Mouse (Mus musculus) limb, embryonic 14.5 days (tissue): ENCODE measurements around the gene Lrrfip1. TPM values are rescaled to one million over a fixed set of nuclear protein-coding genes. Genes with fewer than 3 reads are reported as not detected.
A peak's percentile ranks its signal among the peaks of the same experiment; 100 is the strongest.

Experiments used
- ATAC-seq: fragments of 200-750 bp; cut with Nextera tagmentation; 2 replicates; pipeline ENCODE4 v1.8.0; 2017; ENCODE audit warnings: low read depth, moderate number of reproducible peaks, moderate TSS enrichment; ENCODE audit not compliant: low FRiP score
- DNase-seq: peaks from one replicate; pipeline ENCODE4 v3.0.0-alpha.2; 2015; ENCODE audit warnings: low spot score
- H3K27ac ChIP-seq: fragments of 300-500 bp; sonication (generic); replicated peaks from 2 replicates; pipeline ENCODE4 v1.5.1; 2014; ENCODE audit warnings: low read depth, mild to moderate bottlenecking, low read length, moderate library complexity, mixed read lengths
- H3K27me3 ChIP-seq: fragments of 300-500 bp; sonication (generic); 2 replicates; pipeline ENCODE4 v1.6.1; 2014; ENCODE audit warnings: low read length, mixed read lengths; ENCODE audit not compliant: control insufficient read depth, insufficient read depth
- H3K36me3 ChIP-seq: fragments of 300-500 bp; sonication (generic); 2 replicates; pipeline ENCODE4 v1.6.1; 2014; ENCODE audit warnings: mild to moderate bottlenecking, low read length, moderate library complexity, mixed read lengths; ENCODE audit not compliant: control insufficient read depth, insufficient read depth
- H3K4me1 ChIP-seq: fragments of 300-500 bp; sonication (generic); 2 replicates; pipeline ENCODE4 v1.6.1; 2014; ENCODE audit warnings: antibody characterized with exemption, low read length, mixed read lengths; ENCODE audit not compliant: control insufficient read depth, insufficient read depth
- H3K4me2 ChIP-seq: fragments of 300-500 bp; sonication (generic); replicated peaks from 2 replicates; pipeline ENCODE4 v1.6.1; 2014; ENCODE audit warnings: low read depth, mild to moderate bottlenecking, low read length, moderate library complexity; ENCODE audit not compliant: severe bottlenecking
- H3K4me3 ChIP-seq: fragments of 300-500 bp; sonication (generic); replicated peaks from 2 replicates; pipeline ENCODE4 v1.5.1; 2014; ENCODE audit warnings: low read length
- H3K9ac ChIP-seq: fragments of 300-500 bp; sonication (generic); 2 replicates; pipeline ENCODE4 v1.6.1; 2014; ENCODE audit warnings: mild to moderate bottlenecking, low read depth, low read length, moderate library complexity; ENCODE audit not compliant: severe bottlenecking
- H3K9me3 ChIP-seq: fragments of 300-500 bp; sonication (generic); 2 replicates; pipeline ENCODE4 v1.6.1; 2016; ENCODE audit warnings: low read length; ENCODE audit not compliant: control insufficient read depth
- POLR2A ChIP-seq: fragments of 200-500 bp; IDR thresholded peaks from 2 replicates; pipeline ENCODE4 v1.8.0; 2012; ENCODE audit warnings: inconsistent platforms, mild to moderate bottlenecking, moderate library complexity, borderline replicate concordance; ENCODE audit not compliant: insufficient read depth, insufficient read length; ENCODE audit errors: extremely low read depth
- WGBS: fragments of 180-500 bp; shearing (Covaris S2); extraction: QIAGEN DNeasy Blood & Tissue Kit; methylation state at CpG from one replicate; pipeline ENCODE4 v1.1.7; 2014; 5-methylcytosine and 5-hydroxymethylcytosine counted together
- polyA plus RNA-seq, 2 experiments: library from polyadenylated mRNA; depleted of rRNA in 1 of 2; stranded (reverse) in 1 of 2; unstranded in 1 of 2; fragments of >200 nt; fragmentation: Nextera tagmentation in 1 of 2; extraction: Ambion mirVana in 1 of 2; gene quantifications; 2 replicates each; pipeline versions ENCODE4 v1.2.1 to v1.2.3; 2012 to 2014

Lrrfip1 gene
- polyA plus RNA-seq, 2 experiments, result 41.6 to 44.3 TPM

GRCm38 (mm10) chr1:91023230-91023629 lies 24.7 kb downstream of the Lrrfip1 start:
- no peak for TF ChIP-seq POLR2A
- no peak overlapping the region for H3K4me3 ChIP-seq
- H3K27me3 ChIP-seq, result no peaks in the 10 kb centered on the region
- no peaks in the 10 kb centered on the region for H3K9me3 ChIP-seq
- no peak overlapping the region for H3K4me2 ChIP-seq
- no peaks in the 10 kb centered on the region for H3K36me3 ChIP-seq
- H3K4me1 ChIP-seq, result peaks cover 6% of the 10 kb centered on the region; the same call in 1 of the 2 replicates
- WGBS, result 74% methylated on average over 5 of the region's 5 CpGs
- H3K9ac ChIP-seq, result no peak overlapping the region
- DNase-seq (no peak), ATAC-seq (no peak)
- no peak overlapping the region for H3K27ac ChIP-seq

- H3K4me1 ChIP-seq, result peaks cover 6% of the 10 kb centered on the region; the same call in 1 of the 2 replicates
- no peak overlapping the region for H3K9ac ChIP-seq
- H3K9me3 ChIP-seq, result no peaks in the 10 kb centered on the region
- ATAC-seq (no peak), DNase-seq (no peak)
- no peak overlapping the region for H3K27ac ChIP-seq
- no peaks in the 10 kb centered on the region for H3K27me3 ChIP-seq
- WGBS, result 82% methylated on average over 9 of the region's 9 CpGs
- no peak for TF ChIP-seq POLR2A
- no peaks in the 10 kb centered on the region for H3K36me3 ChIP-seq
- no peak overlapping the region for H3K4me2 ChIP-seq
- H3K4me3 ChIP-seq, result no peak overlapping the region
Measured at GRCm38 (mm10) chr1:91023960-91024359, 25.4 kb downstream of the Lrrfip1 start.

GRCm38 (mm10) chr1:91024464-91024863 lies 25.9 kb downstream of the Lrrfip1 start:
- no peaks in the 10 kb centered on the region for H3K9me3 ChIP-seq
- DNase-seq (no peak), ATAC-seq (no peak)
- H3K4me2 ChIP-seq, result no peak overlapping the region
- no peak overlapping the region for H3K27ac ChIP-seq
- H3K27me3 ChIP-seq, result no peaks in the 10 kb centered on the region
- H3K4me3 ChIP-seq, result no peak overlapping the region
- WGBS, result 81% methylated on average over 3 of the region's 3 CpGs
- no peaks in the 10 kb centered on the region for H3K36me3 ChIP-seq
- H3K9ac ChIP-seq, result no peak overlapping the region
- peaks cover 6% of the 10 kb centered on the region; the same call in 1 of the 2 replicates for H3K4me1 ChIP-seq
- no peak for TF ChIP-seq POLR2A

- 90% methylated on average over 2 of the region's 2 CpGs for WGBS
- TF ChIP-seq POLR2A, result no peak
Measured at GRCm38 (mm10) chr1:91026945-91027344, 28.4 kb downstream of the Lrrfip1 start.

GRCm38 (mm10) chr1:91030383-91030782 lies 31.8 kb downstream of the Lrrfip1 start:
- Histone ChIP-seq H3K27me3 (no peaks in the 10 kb centered on the region), H3K9me3 (no peaks in the 10 kb centered on the region), H3K27ac (no peak overlapping the region), H3K4me1 (no peaks in the 10 kb centered on the region), H3K4me2 (no peak overlapping the region), H3K4me3 (no peak overlapping the region), H3K9ac (no peak overlapping the region), H3K36me3 (no peaks in the 10 kb centered on the region)
- 70% methylated on average over 1 of the region's 1 CpGs for WGBS
- DNase-seq (no peak), ATAC-seq (no peak)
- no peak for TF ChIP-seq POLR2A

More at GRCm38 (mm10) chr1:91026945-91027344, 28.4 kb downstream of the Lrrfip1 start:
- Histone ChIP-seq H3K4me2 (no peak overlapping the region), H3K27ac (no peak overlapping the region), H3K4me3 (no peak overlapping the region), H3K4me1 (peaks cover 6% of the 10 kb centered on the region; the same call in 1 of the 2 replicates), H3K36me3 (no peaks in the 10 kb centered on the region), H3K9ac (no peak overlapping the region), H3K27me3 (no peaks in the 10 kb centered on the region), H3K9me3 (no peaks in the 10 kb centered on the region)
- ATAC-seq, result no peak
- DNase-seq, result no peak

- TF ChIP-seq POLR2A, result no peak
- no peaks in the 10 kb centered on the region for H3K27me3 ChIP-seq
- H3K9ac ChIP-seq, result no peak overlapping the region
- no peaks in the 10 kb centered on the region for H3K9me3 ChIP-seq
- ATAC-seq (peak; percentile 30; the same call in 1 of the 2 replicates), DNase-seq (peak; percentile 23)
- H3K27ac ChIP-seq, result no peak overlapping the region
- H3K4me3 ChIP-seq, result no peak overlapping the region
- no peaks in the 10 kb centered on the region for H3K36me3 ChIP-seq
- no peaks in the 10 kb centered on the region for H3K4me1 ChIP-seq
- no peak overlapping the region for H3K4me2 ChIP-seq
- 72% methylated on average over 4 of the region's 4 CpGs for WGBS
Measured at GRCm38 (mm10) chr1:91031547-91031946, 33.0 kb downstream of the Lrrfip1 start.
